Mouse (Mus musculus) MEL (cell line): ENCODE results near the gene Sox5. TPM values are rescaled to one million over a fixed set of nuclear protein-coding genes. Genes with fewer than 3 reads are reported as not detected.

ENCODE experiments used
- DNase-seq: peaks from one replicate; pipeline ENCODE4 v3.0.0; 2011; ENCODE audit warnings: low read depth, low spot score
- H3K27ac ChIP-seq: 2 replicates; pipeline ENCODE4 v1.5.1; 2012; ENCODE audit warnings: low read depth, mild to moderate bottlenecking, control low read depth, low read length, moderate library complexity; ENCODE audit not compliant: control insufficient read depth
- H3K27me3 ChIP-seq, 2 experiments: fragments of 150-350 bp in 1 of 2; sonication (generic) in 1 of 2; 2 replicates each; pipeline ENCODE4 v1.6.1; 2012; ENCODE audit warnings: low read length in 2 of 2, mild to moderate bottlenecking in 2 of 2, improper control_type of control experiment in 1 of 2, moderate library complexity in 1 of 2; ENCODE audit not compliant: insufficient read depth in 2 of 2, control insufficient read depth in 1 of 2
- H3K36me3 ChIP-seq, 2 experiments: 2 replicates each; pipeline ENCODE4 v1.6.1; 2012 to 2014; ENCODE audit warnings: low read length in 2 of 2, improper control_type of control experiment in 1 of 2, inconsistent platforms in 1 of 2, mild to moderate bottlenecking in 1 of 2; ENCODE audit not compliant: insufficient read depth in 2 of 2, control insufficient read depth in 1 of 2
- H3K4me1 ChIP-seq, 2 experiments: fragments of 150-350 bp in 1 of 2; sonication (generic) in 1 of 2; 2 replicates each; pipeline ENCODE4 v1.6.1; 2012; ENCODE audit warnings: low read length in 2 of 2, improper control_type of control experiment in 1 of 2, mild to moderate bottlenecking in 1 of 2; ENCODE audit not compliant: insufficient read depth in 2 of 2, control insufficient read depth in 1 of 2
- H3K4me3 ChIP-seq, 2 experiments: fragments of 150-350 bp in 1 of 2; sonication (generic) in 1 of 2; 2 replicates each; pipeline ENCODE4 v1.5.1; 2012; ENCODE audit warnings: low read depth in 2 of 2, low read length in 2 of 2, mild to moderate bottlenecking in 2 of 2, moderate library complexity in 2 of 2, control low read depth in 1 of 2, improper control_type of control experiment in 1 of 2; ENCODE audit not compliant: control insufficient read depth in 1 of 2, insufficient read depth in 1 of 2
- H3K79me2 ChIP-seq: 2 replicates; pipeline ENCODE4 v1.6.1; 2012; ENCODE audit warnings: mild to moderate bottlenecking, low read length, moderate library complexity; ENCODE audit not compliant: control insufficient read depth, poor library complexity, insufficient read depth
- H3K9ac ChIP-seq: 2 replicates; pipeline ENCODE4 v1.6.1; 2012; ENCODE audit warnings: low read depth, mild to moderate bottlenecking, control low read depth, low read length, moderate library complexity; ENCODE audit not compliant: control insufficient read depth, poor library complexity, severe bottlenecking
- H3K9me3 ChIP-seq: fragments of 150-350 bp; sonication (generic); replicated peaks from 2 replicates; pipeline ENCODE4 v1.6.1; 2012; ENCODE audit warnings: mild to moderate bottlenecking, low read length, improper control_type of control experiment, moderate library complexity; ENCODE audit not compliant: insufficient read depth
- ELF1 ChIP-seq: IDR thresholded peaks from 2 replicates; pipeline ENCODE4 v1.6.1; 2014; ENCODE audit warnings: low read depth, mild to moderate bottlenecking, inconsistent platforms, low read length, improper control_type of control experiment, moderate library complexity
- GATA1 ChIP-seq: IDR thresholded peaks from 2 replicates; pipeline ENCODE4 v1.6.1; 2011; ENCODE audit warnings: low read depth, low read length, improper control_type of control experiment
- KAT2A ChIP-seq: conservative IDR thresholded peaks from 2 replicates; pipeline ENCODE4 v1.6.1; 2012; ENCODE audit warnings: low read depth, low read length, improper control_type of control experiment, inconsistent platforms
- MAX ChIP-seq: IDR thresholded peaks from 2 replicates; pipeline ENCODE4 v1.6.1; 2011; ENCODE audit warnings: low read length, improper control_type of control experiment
- MXI1 ChIP-seq: IDR thresholded peaks from 2 replicates; pipeline ENCODE4 v1.6.1; 2011; ENCODE audit warnings: mild to moderate bottlenecking, low read depth, low read length, improper control_type of control experiment
- MYB ChIP-seq: IDR thresholded peaks from 2 replicates; pipeline ENCODE4 v1.6.1; 2011; ENCODE audit warnings: mild to moderate bottlenecking, low read depth, low read length, improper control_type of control experiment
- MYC ChIP-seq: IDR thresholded peaks from 2 replicates; pipeline ENCODE4 v1.6.1; 2011; ENCODE audit warnings: low read depth, mild to moderate bottlenecking, low read length, improper control_type of control experiment, moderate library complexity
- NELFE ChIP-seq: IDR thresholded peaks from 2 replicates; pipeline ENCODE4 v1.6.1; 2011; ENCODE audit warnings: low read depth, low read length, improper control_type of control experiment
- POLR2A ChIP-seq, 2 experiments: IDR thresholded peaks; 2 replicates each; pipeline ENCODE4 v1.6.1; 2011 to 2012; ENCODE audit warnings: low read length in 2 of 2, mild to moderate bottlenecking in 2 of 2, control low read depth in 1 of 2, improper control_type of control experiment in 1 of 2, low read depth in 1 of 2, moderate library complexity in 1 of 2; ENCODE audit not compliant: control insufficient read depth in 1 of 2, insufficient read depth in 1 of 2, poor library complexity in 1 of 2
- RAD21 ChIP-seq: IDR thresholded peaks from 2 replicates; pipeline ENCODE4 v1.6.1; 2011; ENCODE audit warnings: mild to moderate bottlenecking, low read depth, low read length, improper control_type of control experiment
- RCOR1 ChIP-seq: IDR thresholded peaks from 2 replicates; pipeline ENCODE4 v1.6.1; 2012; ENCODE audit warnings: low read depth, mild to moderate bottlenecking, inconsistent platforms, low read length, improper control_type of control experiment
- SMC3 ChIP-seq: IDR thresholded peaks from 2 replicates; pipeline ENCODE4 v1.6.1; 2011; ENCODE audit warnings: low read depth, low read length, improper control_type of control experiment
- TCF12 ChIP-seq: IDR thresholded peaks from 2 replicates; pipeline ENCODE4 v1.6.1; 2014; ENCODE audit warnings: low read depth, mild to moderate bottlenecking, inconsistent platforms, low read length, improper control_type of control experiment, moderate library complexity
- USF1 ChIP-seq: IDR thresholded peaks from 2 replicates; pipeline ENCODE4 v1.6.1; 2014; ENCODE audit warnings: low read depth, mild to moderate bottlenecking, inconsistent platforms, low read length, improper control_type of control experiment, moderate library complexity
- ZNF384 ChIP-seq: IDR thresholded peaks from 2 replicates; pipeline ENCODE4 v1.6.1; 2012; ENCODE audit warnings: low read depth, mild to moderate bottlenecking, inconsistent platforms, low read length, improper control_type of control experiment
- polyA plus RNA-seq, 2 experiments: library from polyadenylated mRNA; stranded (reverse) in 1 of 2; unstranded in 1 of 2; fragments of >175 nt in 1 of 2; fragments of >200 nt in 1 of 2; gene quantifications; 2 replicates each; pipeline versions ENCODE4 v1.2.1 to v1.2.4; 2012; ENCODE audit warnings: low replicate concordance in 2 of 2, low read depth in 1 of 2; ENCODE audit not compliant: insufficient read length in 2 of 2, insufficient read depth in 1 of 2, missing spikeins in 1 of 2
- total RNA-seq: library from RNA; depleted of rRNA; stranded (reverse); fragments of 300-350 nt; gene quantifications from 2 replicates; pipeline ENCODE4 v1.2.3, GENCODE M21; 2012

Sox5 gene
- total and polyA plus RNA-seq, 3 experiments: 0.19 to 3.0 TPM; not detected in 1

DNA sequence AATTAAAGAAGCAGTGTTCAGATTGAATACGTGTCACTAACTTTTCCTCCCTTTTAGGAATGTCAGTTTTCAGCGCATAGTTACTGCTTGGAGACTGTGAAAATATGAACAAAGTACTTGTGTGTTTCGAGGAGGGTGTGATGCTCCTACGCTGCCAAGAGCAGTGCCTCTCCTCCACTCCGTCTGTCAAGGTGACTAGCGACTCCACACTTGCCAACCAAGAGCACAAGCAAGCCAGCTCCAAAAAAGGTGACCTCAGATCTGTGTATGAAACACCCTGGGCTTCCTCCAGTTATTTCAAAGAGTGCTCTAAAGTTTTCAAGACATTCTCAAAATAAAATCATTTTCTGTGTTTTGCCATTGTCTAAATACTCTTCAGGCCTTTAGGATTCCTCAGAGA, 271.6 kb downstream of the Sox5 start:
- no peak for DNase-seq
- Histone ChIP-seq H3K36me3 (no peaks in the 10 kb centered on the region), H3K27ac (no peak overlapping the region), H3K9me3 (no peaks in the 10 kb centered on the region), H3K79me2 (no peaks in the 10 kb centered on the region), H3K4me3 (no peak overlapping the region), H3K27me3 (no peaks in the 10 kb centered on the region), H3K9ac (no peak overlapping the region), H3K4me1 (no peaks in the 10 kb centered on the region)
- TF ChIP-seq MAX (no peak), MYB (no peak)

- DNase-seq: no peak
- Histone ChIP-seq H3K4me1 (no peaks in the 10 kb centered on the region), H3K36me3 (no peaks in the 10 kb centered on the region)
Measured at GRCm38 (mm10) chr6:144504197-144504551, 277.6 kb downstream of the Sox5 start.

DNA sequence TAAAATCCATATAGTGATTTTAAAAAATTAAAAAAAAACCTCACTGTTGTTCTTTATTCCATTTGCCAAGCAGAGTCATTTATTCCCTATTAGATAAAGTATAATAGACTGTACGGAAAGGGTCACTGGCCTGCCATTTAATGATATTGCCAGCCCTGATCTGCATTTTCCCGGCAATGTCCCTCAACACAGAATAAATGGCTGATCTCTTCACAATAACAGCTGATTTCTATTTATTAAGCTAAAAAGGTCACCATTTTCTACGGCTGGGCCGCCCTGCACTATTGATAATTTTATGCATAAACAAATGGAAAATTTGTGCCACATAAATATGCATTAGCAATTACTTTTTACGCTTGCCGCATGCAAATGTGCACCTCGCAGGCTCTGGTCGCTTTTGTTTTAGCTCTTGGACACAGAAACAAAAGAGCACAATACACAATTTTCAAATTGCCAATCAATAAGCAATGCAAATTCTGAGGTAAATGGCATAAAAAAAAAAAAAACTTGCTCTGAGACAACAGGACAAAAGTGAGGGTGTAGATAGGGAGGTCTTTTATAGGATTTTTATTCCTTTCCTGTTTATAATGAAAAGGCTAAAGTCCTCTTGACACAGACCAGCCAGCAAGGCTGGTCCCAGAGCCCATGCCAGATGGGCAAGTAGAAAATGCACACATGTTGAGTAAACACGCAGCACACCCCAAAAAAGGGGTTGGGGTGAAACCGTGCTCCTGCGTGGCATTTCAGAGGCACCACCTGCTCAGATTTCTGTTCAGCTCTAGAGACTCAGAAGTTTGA, 278.2 kb downstream of the Sox5 start:
- no peak overlapping the region for H3K4me3 ChIP-seq
- TF ChIP-seq GATA1 (no peak), TCF12 (no peak), KAT2A (no peak), SMC3 (no peak), MXI1 (no peak), POLR2A (IDR thresholded peaks at IDR 0.05; ENCODE audit: control insufficient read depth in 1 of 2, insufficient read depth in 1 of 2, low read depth in 1 of 2, low read length in 2 of 2, poor library complexity in 1 of 2) (no peak), RAD21 (no peak)
- H3K27ac ChIP-seq: no peak overlapping the region

More at GRCm38 (mm10) chr6:144504197-144504551, 277.6 kb downstream of the Sox5 start:
- TF ChIP-seq TCF12 (no peak), NELFE (no peak), MAX (no peak), RCOR1 (no peak), MYC (no peak), ZNF384 (no peak), USF1 (no peak), ELF1 (no peak), MYB (no peak)
- TF ChIP-seq, all 39 proteins: peak for 0
- Histone ChIP-seq H3K27me3 (no peaks in the 10 kb centered on the region), H3K9me3 (no peaks in the 10 kb centered on the region), H3K9ac (no peak overlapping the region), H3K27ac (no peak overlapping the region), H3K79me2 (no peaks in the 10 kb centered on the region), H3K4me3 (no peak overlapping the region)

More for the DNA sequence above, 278.2 kb downstream of the Sox5 start:
- H3K27me3 ChIP-seq: no peaks in the 10 kb centered on the region
- H3K9ac ChIP-seq: no peak overlapping the region
- H3K4me1 ChIP-seq: no peaks in the 10 kb centered on the region
- H3K36me3 ChIP-seq: no peaks in the 10 kb centered on the region
- DNase-seq: no peak
- no peaks in the 10 kb centered on the region for H3K79me2 ChIP-seq
- no peaks in the 10 kb centered on the region for H3K9me3 ChIP-seq
